Mouse (Mus musculus): ENCODE data around the gene Lrit2. TPM values are rescaled to one million over a fixed set of nuclear protein-coding genes. Genes with fewer than 3 reads are reported as not detected.

Gene Lrit2
- polyA plus RNA-seq, 1 experiment: not detected

- no peak overlapping the region for H3K4me3 ChIP-seq (ENCODE audit: insufficient read depth, low read length)
Measured at GRCm38 (mm10) chr14:37109975-37110374, 42.2 kb downstream of the Lrit2 start.

GRCm38 (mm10) chr14:37110456-37110855 lies 42.7 kb downstream of the Lrit2 start:
- H3K4me1 ChIP-seq (ENCODE audit: control insufficient read depth, insufficient read depth, low read length): peaks cover 10% of the 10 kb centered on the region
- no peak overlapping the region for H3K27ac ChIP-seq (ENCODE audit: insufficient read depth, low read depth, low read length)
- no peak overlapping the region for H3K4me3 ChIP-seq (ENCODE audit: insufficient read depth, low read length)
- TF ChIP-seq POLR2A (IDR thresholded peaks at IDR 0.05; ENCODE audit: borderline replicate concordance, low read depth, low read length) (no peak), CTCF (IDR thresholded peaks at IDR 0.05; ENCODE audit: low read depth, low read length) (no peak)

More at GRCm38 (mm10) chr14:37109975-37110374, 42.2 kb downstream of the Lrit2 start:
- Histone ChIP-seq H3K4me1 (ENCODE audit: control insufficient read depth, insufficient read depth, low read length) (peaks cover 10% of the 10 kb centered on the region), H3K27ac (ENCODE audit: insufficient read depth, low read depth, low read length) (no peak overlapping the region)
- no peak for TF ChIP-seq POLR2A (IDR thresholded peaks at IDR 0.05; ENCODE audit: borderline replicate concordance, low read depth, low read length)
- no peak for TF ChIP-seq CTCF (IDR thresholded peaks at IDR 0.05; ENCODE audit: low read depth, low read length)

- H3K27ac ChIP-seq (ENCODE audit: insufficient read depth, low read depth, low read length): no peak overlapping the region
- no peak overlapping the region for H3K4me3 ChIP-seq (ENCODE audit: insufficient read depth, low read length)
- TF ChIP-seq CTCF (IDR thresholded peaks at IDR 0.05; ENCODE audit: low read depth, low read length) (no peak), POLR2A (IDR thresholded peaks at IDR 0.05; ENCODE audit: borderline replicate concordance, low read depth, low read length) (no peak)
- peaks cover 10% of the 10 kb centered on the region for H3K4me1 ChIP-seq (ENCODE audit: control insufficient read depth, insufficient read depth, low read length)
Measured at GRCm38 (mm10) chr14:37111371-37111770, 43.6 kb downstream of the Lrit2 start.

- H3K27ac ChIP-seq (ENCODE audit: insufficient read depth, low read depth, low read length): no peak overlapping the region
Measured at GRCm38 (mm10) chr14:37112931-37113330, 45.2 kb downstream of the Lrit2 start.

GRCm38 (mm10) chr14:37113922-37114321 lies 46.2 kb downstream of the Lrit2 start, which contains the start of gene 2610528A11Rik:
Gene 2610528A11Rik, minus strand, starts transcription at chr14:37114022.
- H3K27ac ChIP-seq (ENCODE audit: insufficient read depth, low read depth, low read length): no peak within 1 kb of the TSS
- H3K4me3 ChIP-seq (ENCODE audit: insufficient read depth, low read length): no peak within 1 kb of the TSS
- H3K4me1 ChIP-seq (ENCODE audit: control insufficient read depth, insufficient read depth, low read length): peaks cover 10% of the 10 kb centered on the region
- TF ChIP-seq POLR2A (IDR thresholded peaks at IDR 0.05; ENCODE audit: borderline replicate concordance, low read depth, low read length) (no peak), CTCF (IDR thresholded peaks at IDR 0.05; ENCODE audit: low read depth, low read length) (no peak)

More at GRCm38 (mm10) chr14:37112931-37113330, 45.2 kb downstream of the Lrit2 start:
- H3K4me3 ChIP-seq (ENCODE audit: insufficient read depth, low read length): no peak overlapping the region
- no peak for TF ChIP-seq POLR2A (IDR thresholded peaks at IDR 0.05; ENCODE audit: borderline replicate concordance, low read depth, low read length)
- no peak for TF ChIP-seq CTCF (IDR thresholded peaks at IDR 0.05; ENCODE audit: low read depth, low read length)
- peaks cover 10% of the 10 kb centered on the region for H3K4me1 ChIP-seq (ENCODE audit: control insufficient read depth, insufficient read depth, low read length)

GRCm38 (mm10) chr14:37119233-37119632 lies 51.5 kb downstream of the Lrit2 start:
- H3K27ac ChIP-seq (ENCODE audit: insufficient read depth, low read depth, low read length): no peak overlapping the region
- no peaks in the 10 kb centered on the region for H3K4me1 ChIP-seq (ENCODE audit: control insufficient read depth, insufficient read depth, low read length)
- TF ChIP-seq CTCF (IDR thresholded peaks at IDR 0.05; ENCODE audit: low read depth, low read length) (no peak), POLR2A (IDR thresholded peaks at IDR 0.05; ENCODE audit: borderline replicate concordance, low read depth, low read length) (no peak)
- no peak overlapping the region for H3K4me3 ChIP-seq (ENCODE audit: insufficient read depth, low read length)

Other genes with a start within 250 kb of the Lrit2 start
- 12.3 and 12.5 TPM in 2 replicates for gene Ccser2, start 99.2 kb upstream of the Lrit2 start, polyA plus RNA-seq (2012; ENCODE audit: insufficient read depth, insufficient read length, missing spikeins)
- not detected in 2 replicates for gene Rgr, start 19.0 kb upstream of the Lrit2 start, polyA plus RNA-seq (2012; ENCODE audit: insufficient read depth, insufficient read length, missing spikeins)
- gene Lrit1, start 13.1 kb upstream of the Lrit2 start, polyA plus RNA-seq (2012; ENCODE audit: insufficient read depth, insufficient read length, missing spikeins): not detected in 2 replicates
- gene Cdhr1, start 30.4 kb downstream of the Lrit2 start, polyA plus RNA-seq (2012; ENCODE audit: insufficient read depth, insufficient read length, missing spikeins): 0.12 TPM in 1 of 2 replicates, not detected in the other
- gene 2610528A11Rik, start 46.1 kb downstream of the Lrit2 start, polyA plus RNA-seq (2012; ENCODE audit: insufficient read depth, insufficient read length, missing spikeins): 5.2 and 6.2 TPM in 2 replicates
- 144 and 146 TPM in 2 replicates for gene Ghitm, start 67.3 kb downstream of the Lrit2 start, polyA plus RNA-seq (2012; ENCODE audit: insufficient read depth, insufficient read length, missing spikeins)

Measured in bone marrow macrophage, adult 2 months (primary cell).